Mouse (Mus musculus) liver, embryonic 16.5 days (tissue): ENCODE measurements around the gene Lifr. TPM values are rescaled to one million over a fixed set of nuclear protein-coding genes. Genes with fewer than 3 reads are reported as not detected.
A peak's percentile ranks its signal among the peaks of the same experiment; 100 is the strongest.

Source experiments
- ATAC-seq: fragments of 200-750 bp; cut with Nextera tagmentation; 2 replicates; pipeline ENCODE4 v1.8.0; 2017; ENCODE audit warnings: low read depth, mild to moderate bottlenecking, moderate number of reproducible peaks, moderate library complexity
- H3K27ac ChIP-seq: fragments of 300-500 bp; sonication (generic); 2 replicates; pipeline ENCODE4 v1.5.1; 2014; ENCODE audit warnings: mild to moderate bottlenecking, low read length
- H3K27me3 ChIP-seq: fragments of 300-500 bp; sonication (generic); 2 replicates; pipeline ENCODE4 v1.6.1; 2014; ENCODE audit warnings: low read depth, low read length, mixed read lengths; ENCODE audit not compliant: control insufficient read depth, insufficient read depth
- H3K36me3 ChIP-seq: fragments of 300-500 bp; sonication (generic); 2 replicates; pipeline ENCODE4 v1.6.1; 2014; ENCODE audit warnings: mild to moderate bottlenecking; ENCODE audit not compliant: control insufficient read depth, insufficient read depth
- H3K4me1 ChIP-seq: fragments of 300-500 bp; sonication (generic); 2 replicates; pipeline ENCODE4 v1.6.1; 2014; ENCODE audit warnings: low read depth, low read length, mixed read lengths; ENCODE audit not compliant: control insufficient read depth
- H3K4me2 ChIP-seq: fragments of 300-500 bp; sonication (generic); 2 replicates; pipeline ENCODE4 v1.6.1; 2014; ENCODE audit warnings: low read depth, low read length, mixed read lengths
- H3K4me3 ChIP-seq: fragments of 300-500 bp; sonication (generic); 2 replicates; pipeline ENCODE4 v1.5.1; 2014; ENCODE audit warnings: low read depth, mild to moderate bottlenecking, low read length
- H3K9ac ChIP-seq: fragments of 300-500 bp; sonication (generic); 2 replicates; pipeline ENCODE4 v1.6.1; 2014; ENCODE audit warnings: low read depth, low read length
- H3K9me3 ChIP-seq: fragments of 300-500 bp; sonication (generic); replicated peaks from 2 replicates; pipeline ENCODE4 v1.6.1; 2016; ENCODE audit warnings: low read length; ENCODE audit not compliant: control insufficient read depth
- WGBS: fragments of 180-500 bp; shearing (Covaris S2); extraction: QIAGEN DNeasy Blood & Tissue Kit; methylation state at CpG from one replicate; pipeline ENCODE4 v1.1.7; 2014; ENCODE audit not compliant: insufficient replicate concordance; 5-methylcytosine and 5-hydroxymethylcytosine counted together
- polyA plus RNA-seq: library from polyadenylated mRNA; unstranded; fragments of >200 nt; fragmentation: Nextera tagmentation; extraction: Ambion mirVana; gene quantifications from 2 replicates; pipeline ENCODE4 v1.2.1, GENCODE M21; 2015

Lifr gene
- polyA plus RNA-seq = 29.1 and 33.6 TPM in 2 replicates

DNA sequence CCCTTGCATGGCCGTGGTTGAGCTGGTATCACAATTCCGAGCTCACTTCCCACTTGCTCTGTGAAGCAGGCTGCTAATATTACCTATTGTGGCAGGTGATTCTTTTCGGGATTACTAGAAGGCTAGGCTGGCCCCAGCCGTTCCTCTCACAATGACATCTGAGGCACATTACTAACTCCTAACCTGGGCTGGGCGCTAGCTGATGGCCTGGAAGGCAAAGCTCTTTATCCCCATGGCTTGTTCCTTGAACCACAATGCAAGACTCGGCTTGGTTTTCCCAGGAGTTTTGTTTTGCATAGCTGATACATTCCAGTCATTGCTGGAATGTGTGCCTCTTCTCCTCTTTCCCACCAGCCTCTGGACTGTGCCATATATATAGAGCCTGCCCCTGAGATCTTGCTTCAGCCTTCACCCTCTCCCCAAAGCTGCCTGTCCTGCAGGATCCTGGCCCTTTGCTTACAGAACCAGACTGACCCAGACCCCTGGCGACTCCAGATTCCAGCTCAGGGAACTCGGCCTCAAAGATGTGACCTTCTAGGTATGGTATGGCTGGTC is at the start of gene Lifr:
TSS of gene Lifr (plus strand) at position 404 of the 555 bp plus-strand sequence.
- Histone ChIP-seq H3K36me3 (no peaks in the 10 kb centered on the region), H3K9me3 (no peaks in the 10 kb centered on the region), H3K4me2 (no peak within 1 kb of the TSS), H3K27me3 (no peaks in the 10 kb centered on the region), H3K9ac (no peak within 1 kb of the TSS), H3K4me1 (no peaks in the 10 kb centered on the region; the same call in none of the 2 replicates), H3K27ac (no peak within 1 kb of the TSS), H3K4me3 (no peak within 1 kb of the TSS)
- no peak for ATAC-seq
- 53% methylated on average over 8 of the region's 8 CpGs for WGBS

DNA sequence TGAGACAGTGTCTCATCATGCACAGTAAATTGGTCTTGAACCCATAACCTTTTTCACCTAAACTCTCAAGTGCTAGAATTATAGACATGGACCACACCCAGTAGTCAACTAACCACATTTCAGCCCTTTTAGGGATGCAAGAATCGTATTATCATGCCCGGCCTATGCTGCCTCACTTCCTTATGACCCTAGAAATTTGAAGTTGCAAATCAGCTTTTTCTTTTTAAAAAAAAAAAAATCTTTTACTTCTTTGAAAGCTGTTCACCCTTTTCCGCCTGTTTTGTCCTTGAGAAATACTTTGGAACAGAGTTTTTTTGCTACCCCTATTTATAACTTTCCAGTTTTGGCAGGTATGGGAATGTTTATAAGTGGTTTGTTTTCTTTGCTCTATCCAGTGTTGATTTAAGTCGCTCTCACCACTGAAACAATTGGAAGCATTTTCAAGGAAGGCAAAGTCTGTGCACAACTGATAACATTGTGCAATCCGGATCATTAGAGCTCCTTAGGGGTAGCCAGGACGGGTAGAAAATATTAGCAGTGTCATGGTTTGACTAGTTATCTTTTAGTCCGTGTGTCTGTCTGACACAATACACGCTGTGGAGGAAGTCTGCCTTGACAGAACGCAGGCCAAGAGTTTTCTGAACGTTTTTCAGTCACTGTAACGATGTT is 46.2 kb upstream of the Lifr start:
- H3K4me2 ChIP-seq = no peak overlapping the region
- H3K36me3 ChIP-seq = no peaks in the 10 kb centered on the region
- H3K27ac ChIP-seq = no peak overlapping the region
- no peak overlapping the region for H3K4me3 ChIP-seq
- whole genome bisulfite sequencing = 11% methylated on average over 11 of the region's 11 CpGs
- ATAC-seq = peak; percentile 67
- peaks cover 4% of the 10 kb centered on the region for H3K4me1 ChIP-seq
- no peak overlapping the region for H3K9ac ChIP-seq
- H3K9me3 ChIP-seq = no peaks in the 10 kb centered on the region
- no peaks in the 10 kb centered on the region for H3K27me3 ChIP-seq

DNA sequence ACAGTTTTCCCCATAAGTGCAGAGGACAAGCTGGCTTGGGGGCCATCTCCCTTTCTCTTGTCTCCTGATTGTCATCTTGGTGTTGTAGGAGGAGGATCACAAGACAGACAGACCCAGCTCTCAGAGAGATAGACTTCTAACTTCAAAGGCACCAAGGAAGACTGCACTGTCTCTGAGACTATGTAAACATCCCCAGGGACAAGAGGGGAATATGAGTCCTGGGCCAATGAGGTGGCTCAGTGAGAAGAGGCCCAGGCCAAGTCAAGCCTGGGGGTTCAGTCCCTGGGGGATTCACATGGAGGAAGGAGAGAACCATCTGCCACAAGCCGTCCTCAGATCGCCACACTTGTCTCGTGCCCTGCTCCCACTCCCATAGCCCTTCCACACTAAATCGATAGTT is 45.4 kb upstream of the Lifr start:
- no peak; the same call in 1 of the 2 replicates for ATAC-seq
- Histone ChIP-seq H3K4me2 (no peak overlapping the region), H3K4me3 (no peak overlapping the region), H3K9ac (no peak overlapping the region), H3K9me3 (no peaks in the 10 kb centered on the region), H3K36me3 (no peaks in the 10 kb centered on the region), H3K27me3 (no peaks in the 10 kb centered on the region), H3K4me1 (peaks cover 4% of the 10 kb centered on the region), H3K27ac (no peak overlapping the region)
- WGBS = 72% methylated on average over 4 of the region's 4 CpGs

DNA sequence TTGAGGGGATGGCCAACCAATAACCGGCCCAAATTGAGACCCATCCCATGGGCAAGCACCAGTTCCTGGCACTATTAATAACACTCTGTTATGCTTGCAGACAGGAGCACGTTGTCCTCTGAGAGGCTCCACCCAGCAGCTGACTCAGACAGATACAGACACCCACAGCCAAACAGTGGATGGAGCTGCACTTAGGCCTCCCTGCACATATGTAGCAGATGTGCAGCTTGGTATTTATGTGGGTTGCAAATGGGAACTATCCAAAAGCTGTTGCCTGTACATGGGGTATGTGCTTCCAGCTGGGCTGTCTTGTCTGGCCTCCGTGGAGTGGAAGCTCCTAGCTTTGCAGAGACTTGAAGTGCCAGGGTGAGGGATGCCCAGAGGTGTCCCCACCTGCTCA is 42.5 kb upstream of the Lifr start:
- ATAC-seq = peak; percentile 45; the same call in 1 of the 2 replicates
- Histone ChIP-seq H3K27me3 (no peaks in the 10 kb centered on the region), H3K36me3 (no peaks in the 10 kb centered on the region), H3K27ac (no peak overlapping the region), H3K4me1 (peaks cover 4% of the 10 kb centered on the region), H3K9ac (no peak overlapping the region), H3K4me2 (no peak overlapping the region), H3K9me3 (no peaks in the 10 kb centered on the region), H3K4me3 (no peak overlapping the region)
- WGBS = 28% methylated on average over 3 of the region's 3 CpGs

DNA sequence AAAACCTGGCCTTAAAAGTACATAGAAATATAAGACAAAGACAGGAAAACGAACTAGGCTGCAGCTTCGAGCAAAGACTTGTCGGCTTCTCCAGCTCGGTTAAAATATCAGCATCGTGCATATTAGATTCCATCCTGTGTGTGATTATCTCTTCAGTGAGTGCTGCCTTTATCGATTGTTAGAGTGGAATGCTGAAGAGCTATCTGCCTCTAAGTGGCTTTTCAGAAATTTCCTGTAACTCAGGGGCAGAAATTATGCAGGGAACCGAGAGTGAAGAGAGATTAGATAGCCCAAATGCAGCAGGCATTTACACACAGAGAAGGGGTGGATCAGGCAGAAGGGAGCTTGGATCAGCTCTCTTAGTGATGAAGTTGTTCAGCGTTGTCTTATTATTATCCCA is 41.5 kb upstream of the Lifr start:
- Histone ChIP-seq H3K9ac (no peak overlapping the region), H3K4me2 (no peak overlapping the region), H3K36me3 (no peaks in the 10 kb centered on the region), H3K27me3 (no peaks in the 10 kb centered on the region), H3K4me1 (peaks cover 4% of the 10 kb centered on the region), H3K27ac (no peak overlapping the region), H3K9me3 (no peaks in the 10 kb centered on the region), H3K4me3 (no peak overlapping the region)
- WGBS = 13% methylated on average over 8 of the region's 8 CpGs
- ATAC-seq = 0 out of 2 replicates have a peak, but pooled peaks have one; percentile 24

DNA sequence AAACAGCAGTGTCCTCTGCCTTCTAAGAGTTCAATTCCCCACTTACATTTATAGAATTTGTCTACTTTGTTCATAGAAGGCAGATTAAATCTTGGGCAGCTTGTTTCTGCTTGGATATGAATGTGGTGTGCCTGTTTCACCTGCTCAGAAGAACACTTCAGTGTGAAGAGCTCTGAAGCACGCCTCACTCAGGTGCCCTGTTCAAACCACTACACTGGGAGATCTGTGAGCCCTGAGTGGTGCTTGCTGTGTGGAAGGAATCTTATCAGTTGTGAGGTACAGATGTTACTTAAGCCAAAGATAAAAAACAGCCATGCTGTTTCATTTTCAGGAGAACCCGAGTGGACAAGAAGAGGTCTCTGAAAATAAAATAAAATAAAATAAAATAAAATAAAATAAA is 38.7 kb upstream of the Lifr start:
- Histone ChIP-seq H3K4me1 (peaks cover 4% of the 10 kb centered on the region), H3K9me3 (no peaks in the 10 kb centered on the region), H3K9ac (no peak overlapping the region), H3K4me3 (no peak overlapping the region), H3K27ac (no peak overlapping the region), H3K27me3 (no peaks in the 10 kb centered on the region), H3K4me2 (no peak overlapping the region), H3K36me3 (no peaks in the 10 kb centered on the region)
- no peak for ATAC-seq
- WGBS = 29% methylated on average over 2 of the region's 2 CpGs

DNA sequence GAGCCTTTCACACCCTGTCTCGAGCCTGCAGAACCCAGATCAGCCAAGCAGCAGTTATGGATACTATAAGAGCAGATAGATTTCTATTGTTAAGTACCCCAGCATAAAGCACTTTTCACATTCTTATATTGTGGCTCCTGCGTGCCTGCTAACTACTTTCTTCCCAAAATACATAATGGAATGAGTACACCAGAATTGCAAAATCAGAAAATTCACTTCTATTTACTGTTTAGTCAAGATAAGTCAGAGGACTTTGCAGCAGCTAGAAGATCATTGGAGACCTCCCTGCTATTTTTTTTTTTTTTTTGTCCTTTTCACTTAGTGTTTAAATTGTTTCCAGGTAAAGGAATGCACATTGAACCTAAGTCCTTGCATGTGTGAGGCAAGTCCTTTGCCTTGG is 38.3 kb upstream of the Lifr start:
- H3K27me3 ChIP-seq = no peaks in the 10 kb centered on the region
- H3K9ac ChIP-seq = no peak overlapping the region
- H3K36me3 ChIP-seq = no peaks in the 10 kb centered on the region
- H3K4me2 ChIP-seq = no peak overlapping the region
- 59% methylated on average over 2 of the region's 2 CpGs for WGBS
- no peaks in the 10 kb centered on the region for H3K9me3 ChIP-seq
- no peak for ATAC-seq
- H3K27ac ChIP-seq = no peak overlapping the region
- H3K4me1 ChIP-seq = peaks cover 4% of the 10 kb centered on the region
- H3K4me3 ChIP-seq = no peak overlapping the region

DNA sequence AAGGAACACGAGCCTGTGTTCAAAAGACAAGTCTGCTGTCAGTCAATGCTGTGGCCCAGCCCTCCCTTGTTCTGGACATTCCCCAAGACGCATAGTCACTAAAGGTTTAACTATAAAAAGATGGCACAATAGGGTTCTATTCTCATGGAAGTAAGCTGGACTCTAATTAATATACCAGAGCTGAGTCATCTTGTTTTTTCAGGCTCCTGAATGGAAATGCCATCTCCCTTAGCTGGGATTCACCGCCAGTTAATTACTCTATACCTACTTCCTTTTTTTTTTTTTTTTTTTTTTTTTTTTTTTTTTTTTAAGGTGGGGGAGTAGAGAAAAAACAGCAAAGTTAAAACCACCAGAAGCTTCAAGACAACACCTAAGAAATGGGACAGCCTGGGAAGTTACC is 33.6 kb upstream of the Lifr start:
- Histone ChIP-seq H3K9ac (no peak overlapping the region), H3K27ac (no peak overlapping the region), H3K9me3 (no peaks in the 10 kb centered on the region), H3K4me2 (no peak overlapping the region), H3K4me1 (no peaks in the 10 kb centered on the region), H3K36me3 (no peaks in the 10 kb centered on the region), H3K27me3 (no peaks in the 10 kb centered on the region), H3K4me3 (no peak overlapping the region)
- ATAC-seq = no peak
- 28% methylated on average over 3 of the region's 3 CpGs for WGBS

DNA sequence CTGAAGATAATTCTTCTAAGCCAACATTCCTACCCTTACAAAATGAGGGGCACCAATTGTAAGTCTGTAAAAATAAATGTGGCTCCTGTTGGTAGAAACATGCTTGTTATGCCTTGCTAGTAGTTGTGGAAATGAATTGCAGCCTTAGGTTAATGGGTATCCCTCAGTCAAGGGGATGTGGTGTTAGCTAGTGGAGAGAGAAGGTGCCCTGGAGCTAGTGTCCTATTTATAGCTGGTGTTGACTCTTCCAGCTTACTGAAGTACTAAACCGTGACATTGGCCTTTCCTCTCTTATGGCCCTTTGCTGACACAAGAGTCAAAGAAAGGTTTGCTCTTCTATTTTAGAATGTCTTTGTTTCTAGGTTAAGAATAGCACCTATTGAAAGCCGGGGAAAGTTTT is 29.9 kb upstream of the Lifr start:
- no peaks in the 10 kb centered on the region for H3K27me3 ChIP-seq
- H3K4me3 ChIP-seq = no peak overlapping the region
- no peaks in the 10 kb centered on the region for H3K36me3 ChIP-seq
- no peaks in the 10 kb centered on the region for H3K9me3 ChIP-seq
- WGBS = 35% methylated on average over 2 of the region's 2 CpGs
- H3K4me1 ChIP-seq = no peaks in the 10 kb centered on the region
- ATAC-seq = no peak
- H3K4me2 ChIP-seq = no peak overlapping the region
- H3K9ac ChIP-seq = no peak overlapping the region
- no peak overlapping the region for H3K27ac ChIP-seq
